In genomic region chr11:110095858-110096257, GRCm38 (mm10) we compare ENCODE assay signal across 10 mouse cellular contexts. TPM values are rescaled to one million over a fixed set of nuclear protein-coding genes. Genes with fewer than 3 reads are reported as not detected.
DNase-seq lines count a peak whose midpoint lies in the region; ATAC-seq lines count a peak whose summit lies in the region.
"Had no signal": no experiment of that assay in that cellular context is flagged by ENCODE, and none has a peak within 500 bp of the region (broad histone marks: within the 10 kb centered on the region; RNA-seq: fewer than 3 reads in every experiment).

TSS of gene Abca8a (minus strand) at chr11:110095978.

- no peaks in the 10 kb centered on the region for H3K27me3 ChIP-seq in forebrain, embryonic 14.5 days (replicated peaks; ENCODE audit: control insufficient read depth, insufficient read depth, low read length)
- H3K27me3 ChIP-seq in forebrain, embryonic 12.5 days: no peaks in the 10 kb centered on the region
- H3K27me3 ChIP-seq: hindbrain, embryonic 15.5 days had no signal

- no peak within 1 kb of the TSS for H3K27ac ChIP-seq in forebrain, embryonic 14.5 days (ENCODE audit: low read depth, low read length)
- no peak within 1 kb of the TSS for H3K27ac ChIP-seq in forebrain, embryonic 12.5 days
- H3K27ac ChIP-seq: hindbrain, embryonic 15.5 days; midbrain, embryonic 10.5 days had no signal

- intact Hi-C loops in heart, postnatal 36 days (cut with DNase I): no loop called here

- H3K4me2 ChIP-seq in forebrain, embryonic 14.5 days (ENCODE audit: low read length): peak within 1 kb of the TSS; percentile 7; the same call in 1 of the 2 replicates
- no peak within 1 kb of the TSS for H3K4me2 ChIP-seq in forebrain, embryonic 12.5 days
- H3K4me2 ChIP-seq: hindbrain, embryonic 15.5 days had no signal

- 39% methylated on average over 5 of the region's 5 CpGs for WGBS in forebrain, embryonic 14.5 days
- 78% methylated on average over 5 of the region's 5 CpGs for WGBS in forebrain, embryonic 12.5 days

- H3K9ac ChIP-seq in forebrain, embryonic 14.5 days (ENCODE audit: low read length): no peak within 1 kb of the TSS
- no peak within 1 kb of the TSS for H3K9ac ChIP-seq in forebrain, embryonic 12.5 days
- H3K9ac ChIP-seq: hindbrain, embryonic 15.5 days had no signal

- no peak within 1 kb of the TSS for H3K4me3 ChIP-seq in forebrain, embryonic 14.5 days (ENCODE audit: low read depth, low read length)
- no peak within 1 kb of the TSS for H3K4me3 ChIP-seq in forebrain, embryonic 12.5 days (replicated peaks)
- H3K4me3 ChIP-seq: hindbrain, embryonic 15.5 days; midbrain, embryonic 10.5 days had no signal

- no peaks in the 10 kb centered on the region for H3K36me3 ChIP-seq in forebrain, embryonic 14.5 days (ENCODE audit: control insufficient read depth, insufficient read depth, low read length)
- no peaks in the 10 kb centered on the region for H3K36me3 ChIP-seq in forebrain, embryonic 12.5 days (replicated peaks)
- H3K36me3 ChIP-seq: hindbrain, embryonic 15.5 days; midbrain, embryonic 10.5 days had no signal

- H3K4me1 ChIP-seq in forebrain, embryonic 14.5 days (ENCODE audit: control insufficient read depth, insufficient read depth, low read length): peaks cover 7% of the 10 kb centered on the region; the same call in 1 of the 2 replicates
- H3K4me1 ChIP-seq in forebrain, embryonic 12.5 days: no peaks in the 10 kb centered on the region
- H3K4me1 ChIP-seq: midbrain, embryonic 10.5 days had no signal

- ATAC-seq in forebrain, embryonic 14.5 days: peak; percentile 54; the same call in 1 of the 2 replicates
- no peak for ATAC-seq in forebrain, embryonic 12.5 days (ENCODE audit: low FRiP score)

- peak; percentile 85 for DNase-seq in forebrain, embryonic 14.5 days (ENCODE audit: low spot score)
- no peak for DNase-seq in urinary bladder, adult 2 months (ENCODE audit: low spot score)
- no peak for DNase-seq in urinary bladder, postnatal 4 days (ENCODE audit: low spot score in 2 of 2)
- DNase-seq in heart, postnatal 36 days: peak in 1 of 2 experiments; percentile 41
- DNase-seq in T-cell, adult 2 months (ENCODE audit: low spot score): no peak
- DNase-seq in embryo, embryonic 10 days (ENCODE audit: low spot score): no peak
- no peak for DNase-seq in B cell, adult 2 months

- no peaks in the 10 kb centered on the region for H3K9me3 ChIP-seq in forebrain, embryonic 14.5 days (replicated peaks; ENCODE audit: control insufficient read depth, low read length)
- H3K9me3 ChIP-seq in forebrain, embryonic 12.5 days: no peaks in the 10 kb centered on the region
- H3K9me3 ChIP-seq: hindbrain, embryonic 15.5 days; midbrain, embryonic 10.5 days had no signal

RNA-seq across cellular contexts. Expression of gene Abca8a, which starts in this region (rescaled TPM):
- 1.1 and 2.1 TPM in 2 replicates for polyA plus RNA-seq in forebrain, embryonic 14.5 days (2014; fragmentation: Nextera tagmentation; extraction: Ambion mirVana)
- not detected in 2 replicates for polyA plus RNA-seq in forebrain, embryonic 12.5 days (2016; fragmentation: Nextera tagmentation; extraction: Ambion mirVana)
- polyA plus RNA-seq in urinary bladder, adult 2 months (2012; rRNA removed): 49.8 TPM in 2 replicates
- total RNA-seq in heart, postnatal 36 days (2021): 10 to 100 TPM; 34.6 to 43.4 TPM
- polyA plus RNA-seq: midbrain, embryonic 10.5 days had no signal

Comparison
In these comparisons a context has a peak if more than half of its experiments do, and no peak if none do; other contexts are left out.
1. RNA of gene Abca8a (polyA plus RNA-seq): 49.8 TPM in urinary bladder, adult 2 months; 1.1 to 2.1 TPM in forebrain, embryonic 14.5 days and not detected in forebrain, embryonic 12.5 days; every median in the first group is over 10 times any median in the second.